Mouse (Mus musculus) spleen, adult 2 months (tissue): ENCODE measurements around the gene Ggt5.

Experiments used
- CTCF ChIP-seq: fragments of 200-500 bp; IDR thresholded peaks from 2 replicates; pipeline ENCODE4 v1.5.1; 2011; ENCODE audit warnings: mild to moderate bottlenecking, inconsistent platforms; ENCODE audit not compliant: insufficient read depth, insufficient read length, insufficient replicate concordance; ENCODE audit errors: extremely low read depth
- POLR2A ChIP-seq: fragments of 200-500 bp; IDR thresholded peaks from 2 replicates; pipeline ENCODE4 v1.6.1; 2011; ENCODE audit warnings: low read depth, low read length, inconsistent platforms

DNA sequence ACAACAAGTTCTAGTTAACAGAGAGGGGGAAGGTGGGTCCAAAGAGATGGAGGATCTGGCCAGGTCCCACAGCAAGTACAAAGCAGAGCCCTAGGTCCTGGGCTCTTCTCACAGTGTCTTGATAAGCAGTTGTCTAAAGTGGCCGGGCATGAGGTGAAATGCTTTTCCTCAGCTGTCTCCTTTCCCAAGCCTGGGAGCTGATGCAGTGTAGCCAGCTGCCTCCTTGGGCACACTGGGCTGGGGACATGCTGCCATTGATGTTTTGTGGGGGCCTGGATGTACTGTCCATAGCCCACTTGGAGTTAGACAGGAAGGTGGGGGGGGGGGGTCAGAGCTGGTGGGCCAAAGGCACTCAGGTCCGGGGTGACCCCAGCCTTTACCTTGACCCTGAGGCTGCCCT is 37.0 kb upstream of the Ggt5 start:
- TF ChIP-seq CTCF (no peak), POLR2A (no peak)
